Mouse (Mus musculus): ENCODE results near the gene Gpr141.

GRCm38 (mm10) chr13:19701443-19702078, 122.5 kb downstream of the Gpr141 start:
- TF ChIP-seq CTCF (IDR thresholded peaks at IDR 0.05; ENCODE audit: low read depth) (no peak), EP300 (IDR thresholded peaks at IDR 0.05; ENCODE audit: low read depth) (no peak)

Measured in heart, postnatal 0 days (tissue).